Mouse (Mus musculus): ENCODE results near the gene Adora1. TPM values are rescaled to one million over a fixed set of nuclear protein-coding genes. Genes with fewer than 3 reads are reported as not detected.

Gene Adora1
- total RNA-seq, 2 experiments from 2014 or later, result 0.90 to 0.96 TPM

GRCm38 (mm10) chr1:134237438-134237837 is 2.2 kb upstream of the Adora1 start:
- no peak for DNase-seq

GRCm38 (mm10) chr1:134236142-134236541 is 911 bp upstream of the Adora1 start:
- no peak for DNase-seq

- DNase-seq, result peak; percentile 57
Measured at GRCm38 (mm10) chr1:134234455-134235390, 508 bp downstream of the Adora1 start.

- no peak for DNase-seq
Measured at GRCm38 (mm10) chr1:134233681-134234454, 1.4 kb downstream of the Adora1 start.

- DNase-seq, result peak; percentile 52
Measured at GRCm38 (mm10) chr1:134232778-134233531, 2.3 kb downstream of the Adora1 start.

- DNase-seq, result no peak
Measured at GRCm38 (mm10) chr1:134232326-134232725, 2.9 kb downstream of the Adora1 start.

DNA sequence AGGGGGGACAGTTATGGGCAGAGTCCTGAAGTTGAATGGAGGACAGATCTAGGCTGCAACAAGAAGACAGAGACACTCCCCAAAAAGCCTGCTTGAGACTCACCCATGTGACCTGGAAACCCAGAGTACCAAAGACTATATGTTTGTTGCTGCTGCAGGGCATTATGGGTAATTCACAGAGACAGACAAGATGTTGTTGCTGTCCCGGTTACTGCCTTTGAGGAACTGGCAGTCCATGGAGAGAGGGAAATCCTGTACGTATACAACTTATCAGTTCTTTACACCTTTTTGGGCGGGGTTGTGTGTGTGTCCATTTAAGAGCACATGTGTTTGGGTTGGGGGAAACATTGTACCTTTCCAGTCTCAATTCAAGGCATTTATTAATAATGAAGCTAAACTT is 3.5 kb downstream of the Adora1 start:
- DNase-seq, result no peak

- no peak for DNase-seq
Measured at GRCm38 (mm10) chr1:134231270-134231669, 4.0 kb downstream of the Adora1 start.

DNA sequence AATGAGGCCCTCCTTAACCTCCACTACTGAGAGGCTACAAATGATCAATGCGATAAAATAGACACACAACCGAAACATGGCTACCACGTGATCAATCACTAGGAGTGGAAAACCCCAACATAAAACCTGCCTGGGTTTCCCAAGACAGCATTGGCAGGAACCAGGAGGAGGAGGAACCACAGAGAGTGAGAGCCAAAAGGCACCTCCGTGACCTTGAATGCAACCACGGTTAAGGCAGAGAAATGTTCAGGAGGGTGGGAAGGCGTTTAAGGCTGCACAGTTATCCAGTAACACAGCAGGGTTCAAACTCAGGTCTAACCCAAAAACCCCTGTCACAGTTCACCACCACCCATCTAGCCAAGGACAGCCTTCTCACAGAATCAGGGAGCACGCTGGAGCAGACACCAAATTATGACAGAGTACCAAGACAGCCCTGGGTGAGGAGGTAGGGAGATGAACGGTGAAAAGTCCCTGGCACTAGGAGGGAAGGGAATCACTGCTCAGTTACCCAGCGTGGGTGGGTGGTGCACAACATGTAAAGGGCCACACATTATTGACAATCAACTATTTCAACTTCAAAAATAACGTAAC is 4.5 kb downstream of the Adora1 start:
- DNase-seq, result no peak

- DNase-seq, result no peak
Measured at GRCm38 (mm10) chr1:134229806-134230575, 5.2 kb downstream of the Adora1 start.

DNA sequence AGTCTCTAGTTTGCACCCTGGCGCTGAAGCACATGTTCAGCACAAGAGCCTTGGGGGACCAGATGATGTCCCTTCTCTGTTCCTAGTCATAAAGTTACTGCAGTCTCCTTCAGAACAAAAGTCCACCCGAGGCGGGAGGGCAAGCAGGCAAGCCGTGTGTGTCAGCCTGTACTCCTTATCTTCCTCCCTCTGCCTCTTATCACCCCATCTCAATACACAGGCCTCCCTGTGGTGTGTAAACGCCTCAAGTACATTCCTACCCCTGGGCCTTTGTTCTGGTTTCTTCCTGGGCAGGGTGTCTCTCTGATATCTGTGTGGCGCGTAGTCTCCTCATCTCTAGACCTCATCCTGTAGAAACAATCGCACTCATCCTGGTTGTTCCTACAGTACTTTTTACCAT is 8.5 kb downstream of the Adora1 start:
- no peak for DNase-seq

DNA sequence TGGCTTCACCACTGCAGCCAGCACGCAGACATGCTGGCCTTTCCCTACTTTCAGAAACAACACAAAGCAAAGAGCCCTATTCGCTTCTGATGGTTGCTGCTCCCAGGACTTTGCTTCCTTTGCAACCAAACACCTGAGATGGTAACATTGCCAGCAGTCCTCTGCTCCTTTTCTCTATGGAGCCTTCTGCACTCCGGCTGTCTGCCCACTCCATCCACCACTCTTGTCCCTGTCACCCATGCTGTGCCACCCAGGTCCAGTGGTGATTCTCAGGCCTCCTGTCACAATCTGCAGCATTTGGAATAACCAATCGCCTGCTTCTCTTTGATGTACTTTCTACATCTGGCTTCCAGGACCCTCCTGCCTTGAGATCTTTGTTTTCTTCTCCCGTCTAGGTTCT is 9.9 kb downstream of the Adora1 start:
- no peak for DNase-seq

DNA sequence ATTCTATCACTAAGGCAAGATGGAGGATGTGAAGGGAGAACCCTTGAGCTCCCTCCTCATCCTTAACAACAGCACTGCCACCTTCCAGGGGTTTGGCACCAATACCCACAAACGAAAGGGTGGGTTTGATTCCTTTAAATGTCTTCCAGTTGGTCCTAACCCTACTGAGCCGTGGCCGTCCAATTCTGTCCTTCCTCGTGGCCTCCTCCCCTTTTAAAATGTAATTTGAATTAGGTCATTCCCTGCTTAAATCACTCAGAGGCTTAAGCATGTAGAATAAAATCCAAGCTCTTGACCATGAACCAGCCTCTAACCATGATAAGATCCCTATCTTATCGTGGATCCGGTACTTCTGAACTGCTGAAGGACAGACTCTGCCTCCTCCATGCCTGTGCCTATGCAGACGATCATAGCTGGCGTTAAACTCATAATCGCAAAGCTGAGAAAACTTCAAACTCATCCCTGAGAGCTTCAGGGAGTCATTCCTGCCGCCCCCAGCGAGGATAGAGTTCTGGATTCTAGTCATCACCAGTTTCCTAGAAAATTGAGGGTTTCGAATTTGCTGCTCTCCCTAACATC is 10.5 kb downstream of the Adora1 start:
- DNase-seq, result no peak

DNA sequence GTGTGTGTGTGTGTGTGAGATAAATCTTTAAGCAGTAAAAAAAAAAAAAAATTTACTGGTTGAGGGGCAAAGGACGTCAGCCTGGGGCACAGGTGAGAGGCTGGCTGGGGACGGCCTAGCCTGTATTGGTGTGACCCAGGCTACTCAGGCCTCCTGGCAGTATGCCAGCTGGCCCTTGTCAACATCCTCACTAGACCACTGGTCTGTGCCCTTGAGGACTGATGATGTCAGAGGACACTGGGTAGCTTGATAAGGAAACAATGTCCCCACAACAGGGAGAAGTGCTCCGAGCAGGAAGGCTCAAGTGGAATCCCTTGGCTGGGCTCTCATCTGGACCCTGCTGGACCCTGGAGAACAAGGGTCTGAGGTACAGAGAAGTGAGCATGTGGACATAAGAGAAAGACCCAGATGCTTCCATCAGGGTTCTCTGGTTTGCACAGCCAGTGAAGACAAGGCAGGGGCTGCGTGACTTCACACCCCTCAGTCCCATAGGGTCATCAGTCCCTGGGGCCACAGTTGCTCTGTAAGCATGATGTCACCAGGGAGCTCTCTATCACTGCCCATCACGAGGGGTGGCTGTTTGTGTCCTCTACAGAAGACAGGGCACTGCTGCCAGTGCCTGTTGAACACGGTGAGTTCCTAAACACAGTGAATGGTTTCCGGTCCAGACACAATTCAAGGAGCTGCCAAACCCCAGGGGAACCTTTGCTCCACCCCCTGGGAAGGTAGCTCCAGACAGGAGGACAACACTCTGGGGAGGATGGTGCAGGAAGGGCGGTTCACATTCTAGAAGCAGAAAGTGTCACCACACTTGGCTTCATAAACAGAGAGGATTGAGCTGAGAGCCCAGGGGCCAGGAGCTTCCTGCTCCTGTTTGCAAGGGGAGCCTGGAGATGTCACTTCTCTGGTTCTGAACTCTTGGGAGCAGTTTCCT is 12.8 kb downstream of the Adora1 start:
- DNase-seq, result no peak

GRCm38 (mm10) chr1:134221172-134221571 is 14.1 kb downstream of the Adora1 start:
- no peak for DNase-seq

DNA sequence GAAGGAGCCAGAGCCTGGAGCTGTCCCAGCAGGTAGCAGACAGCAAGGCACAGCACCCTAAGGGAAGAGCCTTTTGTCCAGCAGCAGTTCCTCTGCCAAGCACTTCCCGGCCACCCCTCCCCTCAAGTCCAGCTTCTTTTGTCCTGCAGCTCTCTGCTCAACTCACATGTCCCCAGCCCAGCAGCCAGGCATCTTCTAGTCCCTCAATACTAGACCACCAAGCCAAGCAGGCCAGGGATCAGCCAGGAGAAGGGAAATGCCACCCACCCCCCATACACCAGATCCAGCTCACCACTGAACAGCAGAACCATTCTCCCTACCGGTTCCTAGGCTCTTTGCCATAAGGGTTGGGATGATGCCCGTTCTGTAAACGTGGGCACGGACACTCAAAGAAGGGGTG is 15.6 kb downstream of the Adora1 start:
- DNase-seq, result no peak

DNA sequence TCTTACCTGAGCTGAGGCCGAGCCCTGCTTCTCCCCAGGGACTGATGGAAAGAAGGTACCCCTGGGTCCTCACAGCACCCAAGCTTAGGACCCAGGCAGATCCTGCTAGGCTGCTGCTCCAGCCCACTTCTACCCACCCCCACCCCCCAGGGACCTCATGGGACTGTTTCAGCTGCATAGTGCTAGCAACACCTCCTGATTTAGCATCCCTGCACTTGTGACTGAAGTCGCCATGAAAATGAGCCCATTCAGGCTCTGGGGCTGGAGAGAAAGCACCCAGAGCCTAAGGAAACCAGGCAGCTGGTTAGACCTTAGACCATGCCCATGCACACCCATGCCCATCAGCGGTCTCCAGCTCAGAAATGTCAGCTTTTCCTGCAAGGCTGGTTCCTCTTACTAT is 17.3 kb downstream of the Adora1 start:
- no peak for DNase-seq

- DNase-seq, result no peak
Measured at GRCm38 (mm10) chr1:134217028-134217481, 18.2 kb downstream of the Adora1 start.

GRCm38 (mm10) chr1:134216629-134216971 is 18.6 kb downstream of the Adora1 start:
- DNase-seq, result no peak

All from gastrocnemius, postnatal 10 days (tissue).